ENCODE assay signal across 11 mouse cellular contexts in genomic region chr7:142434137-142434865, GRCm38 (mm10). TPM values are rescaled to one million over a fixed set of nuclear protein-coding genes. Genes with fewer than 3 reads are reported as not detected.
DNase-seq lines count a peak whose midpoint lies in the region; ATAC-seq and TF ChIP-seq lines count a peak whose summit lies in the region.
"Had no signal": no experiment of that assay in that cellular context is flagged by ENCODE, and none has a peak within 500 bp of the region (broad histone marks: within the 10 kb centered on the region; RNA-seq: fewer than 3 reads in every experiment).

TSS of gene Syt8 (plus strand) at chr7:142434850.

- no peaks in the 10 kb centered on the region for H3K79me2 ChIP-seq in myocyte (ENCODE audit: control insufficient read depth, insufficient read depth)

- H3K9me3 ChIP-seq in liver, embryonic 12.5 days (replicated peaks) = no peaks in the 10 kb centered on the region
- H3K9me3 ChIP-seq in intestine, embryonic 16.5 days (ENCODE audit: control insufficient read depth, low read length) = no peaks in the 10 kb centered on the region

- peak within 1 kb of the TSS; percentile 7 for H3K27ac ChIP-seq in liver, embryonic 12.5 days
- peak within 1 kb of the TSS; percentile 77 for H3K27ac ChIP-seq in intestine, embryonic 16.5 days (ENCODE audit: low read length)

- peak; percentile 29 for DNase-seq in embryo, embryonic 10 days (ENCODE audit: low spot score)
- DNase-seq in embryo, embryonic 9.5 days (ENCODE audit: extremely low spot score) = no peak
- DNase-seq in liver = no peak
- DNase-seq in left cerebral cortex, postnatal 14 days (ENCODE audit: low spot score in 2 of 2) = no peak
- no peak for DNase-seq in natural killer cell, adult 2 months (ENCODE audit: low spot score in 2 of 2)
- DNase-seq: kidney, postnatal 14 days had no signal

- no peak for ATAC-seq in liver, embryonic 12.5 days
- ATAC-seq in intestine, embryonic 16.5 days = peak; percentile 88

- 56% methylated on average over 10 of the region's 10 CpGs for WGBS in liver, embryonic 12.5 days (ENCODE audit: insufficient replicate concordance)
- WGBS in intestine, embryonic 16.5 days = 74% methylated on average over 10 of the region's 10 CpGs

- no peak within 1 kb of the TSS for H3K4me3 ChIP-seq in liver, embryonic 12.5 days
- H3K4me3 ChIP-seq in intestine, embryonic 16.5 days (ENCODE audit: low read length) = no peak within 1 kb of the TSS
- H3K4me3 ChIP-seq in myocyte = no peak within 1 kb of the TSS

- H3K27me3 ChIP-seq in liver, embryonic 12.5 days (replicated peaks) = peaks cover 49% of the 10 kb centered on the region
- H3K27me3 ChIP-seq in intestine, embryonic 16.5 days (replicated peaks; ENCODE audit: control insufficient read depth, insufficient read depth, low read length) = no peaks in the 10 kb centered on the region
- H3K27me3 ChIP-seq in myocyte (ENCODE audit: control insufficient read depth, insufficient read depth, insufficient read length) = no peaks in the 10 kb centered on the region

- no peak within 1 kb of the TSS; the same call in 1 of the 2 replicates for H3K9ac ChIP-seq in liver, embryonic 12.5 days
- H3K9ac ChIP-seq in intestine, embryonic 16.5 days (ENCODE audit: low read depth, low read length) = peak within 1 kb of the TSS; percentile 57

- no peaks in the 10 kb centered on the region for H3K36me3 ChIP-seq in liver, embryonic 12.5 days
- no peaks in the 10 kb centered on the region for H3K36me3 ChIP-seq in intestine, embryonic 16.5 days (ENCODE audit: control insufficient read depth, insufficient read depth, low read length)
- H3K36me3 ChIP-seq in myocyte (ENCODE audit: control insufficient read depth, insufficient read depth) = no peaks in the 10 kb centered on the region

- intact Hi-C loops in left cerebral cortex, postnatal 14 days (cut with DNase I) = no loop called here

- no peak within 1 kb of the TSS for H3ac ChIP-seq in myocyte (ENCODE audit: control insufficient read depth, insufficient read length)

- peaks cover 10% of the 10 kb centered on the region; the same call in 1 of the 2 replicates for H3K4me1 ChIP-seq in liver, embryonic 12.5 days
- peaks cover 34% of the 10 kb centered on the region for H3K4me1 ChIP-seq in intestine, embryonic 16.5 days (ENCODE audit: control insufficient read depth, insufficient read depth, low read length)

- H3K4me2 ChIP-seq in liver, embryonic 12.5 days = no peak within 1 kb of the TSS
- peak within 1 kb of the TSS; percentile 40 for H3K4me2 ChIP-seq in intestine, embryonic 16.5 days (ENCODE audit: low read depth, low read length)
- H3K4me2 ChIP-seq in myocyte (ENCODE audit: low read depth) = peak within 1 kb of the TSS; percentile 60

- TF ChIP-seq POLR2A in myocyte (IDR thresholded peaks at IDR 0.05; ENCODE audit: insufficient read length, low read depth) = no peak

TF ChIP-seq in myocyte, 11 proteins besides CTCF, POLR2A, EP300 and RAD21:
- no peak for TF ChIP-seq USF1 (IDR thresholded peaks at IDR 0.05; ENCODE audit: low read depth)
- no peak for TF ChIP-seq POLR2AphosphoS2 (IDR thresholded peaks at IDR 0.05; ENCODE audit: insufficient read length, low read depth)
- TF ChIP-seq CEBPB (IDR thresholded peaks at IDR 0.05; ENCODE audit: insufficient read depth, poor library complexity, severe bottlenecking) = no peak
- no peak for TF ChIP-seq E2F4 (IDR thresholded peaks at IDR 0.05; ENCODE audit: insufficient read depth)
- TF ChIP-seq SRF (IDR thresholded peaks at IDR 0.05; ENCODE audit: control insufficient read depth, insufficient read length, low read depth) = no peak
- no peak for TF ChIP-seq MYOD1 (IDR thresholded peaks at IDR 0.05; ENCODE audit: control insufficient read depth in 1 of 3, insufficient read length in 2 of 3, low read depth in 2 of 3)
- TF ChIP-seq TCF12 (IDR thresholded peaks at IDR 0.05; ENCODE audit: insufficient read depth, poor library complexity, severe bottlenecking) = no peak
- no peak for TF ChIP-seq TCF3 (IDR thresholded peaks at IDR 0.05; ENCODE audit: insufficient read length, low read depth)
- no peak for TF ChIP-seq MYOG (IDR thresholded peaks at IDR 0.05; ENCODE audit: control insufficient read depth in 1 of 3, insufficient read depth in 1 of 3, insufficient read length in 2 of 3, low read depth in 2 of 3)
- no peak for TF ChIP-seq REST (IDR thresholded peaks at IDR 0.05; ENCODE audit: insufficient read depth, insufficient read length)
- TF ChIP-seq MAX (IDR thresholded peaks at IDR 0.05; ENCODE audit: low read depth) = no peak

RNA-seq across cellular contexts. Expression of gene Syt8, which starts in this region (rescaled TPM):
- not detected in 2 replicates for polyA plus RNA-seq in liver, embryonic 12.5 days (2016; fragmentation: Nextera tagmentation; extraction: Ambion mirVana)
- 8.8 and 10.4 TPM in 2 replicates for polyA plus RNA-seq in intestine, embryonic 16.5 days (2015; fragmentation: Nextera tagmentation; extraction: Ambion mirVana)
- polyA plus RNA-seq in myocyte (2012; fragmentation: generic; extraction: Trizol) = 14.5 TPM
- under 1 TPM in 1 of 2 experiments, not detected in 1; 0.44 TPM for total RNA-seq in left cerebral cortex, postnatal 14 days (2021)
- total RNA-seq: gastrocnemius, postnatal 4 days; left cerebral cortex, postnatal 10 days had no signal
